Mouse (Mus musculus): ENCODE measurements around the gene Zfp971. TPM values are rescaled to one million over a fixed set of nuclear protein-coding genes. Genes with fewer than 3 reads are reported as not detected.
A peak's percentile ranks its signal among the peaks of the same experiment; 100 is the strongest.
"Not testable (repeated sequence)": the region's sequence is repeated elsewhere in the genome, so short reads cannot be mapped to it uniquely, and the experiment has no call there.

Gene Zfp971
- 9.2 and 11.8 TPM in 2 replicates for polyA plus RNA-seq (2014; fragmentation: Nextera tagmentation; extraction: Ambion mirVana)

GRCm38 (mm10) chr2:178023011-178023611, at the start of gene Zfp971:
TSS of gene Zfp971 (plus strand) at chr2:178023284.
- WGBS = 0% methylated on average over 13 of the region's 15 CpGs
- Histone ChIP-seq H3K4me2 (peak within 1 kb of the TSS; percentile 62), H3K9ac (ENCODE audit: low read depth, low read length) (peak within 1 kb of the TSS; percentile 66), H3K4me3 (ENCODE audit: low read depth, low read length) (peak within 1 kb of the TSS; percentile 67)
- peak; percentile 55 for DNase-seq (ENCODE audit: low spot score)
- H3K27me3 ChIP-seq (replicated peaks; ENCODE audit: control insufficient read depth, insufficient read depth, low read length); ATAC-seq (replicated peaks; ENCODE audit: low FRiP score); H3K9me3 ChIP-seq (ENCODE audit: control insufficient read depth, low read length); H3K4me1 ChIP-seq (replicated peaks; ENCODE audit: control insufficient read depth, insufficient read depth, low read length); H3K27ac ChIP-seq (ENCODE audit: low read depth, low read length); H3K36me3 ChIP-seq (ENCODE audit: control insufficient read depth, insufficient read depth, low read length): not testable (repeated sequence)

- H3K4me1 ChIP-seq (replicated peaks; ENCODE audit: control insufficient read depth, insufficient read depth, low read length); H3K27me3 ChIP-seq (replicated peaks; ENCODE audit: control insufficient read depth, insufficient read depth, low read length): not testable (repeated sequence)
- WGBS = 73% methylated on average over 6 of the region's 7 CpGs
Observed at GRCm38 (mm10) chr2:177974814-177975213, 48.3 kb upstream of the Zfp971 start.

DNA sequence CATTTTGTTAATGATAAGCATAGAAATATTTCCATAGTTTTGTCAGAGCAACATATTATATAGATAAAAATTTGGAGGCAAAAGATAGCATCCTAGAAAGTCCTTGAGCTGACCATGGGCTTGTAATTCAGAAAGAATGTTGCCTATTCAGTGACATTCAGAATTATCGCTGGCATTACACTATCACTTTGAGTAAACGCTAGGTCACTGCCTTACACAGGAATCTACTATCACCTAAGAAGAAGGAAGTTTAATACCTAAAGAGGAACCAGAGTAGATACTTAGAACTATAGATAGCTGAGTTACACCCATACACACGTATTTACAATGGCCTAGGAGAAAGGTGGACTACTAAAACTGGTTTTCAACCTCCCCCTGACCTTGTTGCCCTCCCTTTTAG, 3.6 kb upstream of the Zfp971 start:
- not testable (repeated sequence) for H3K4me3 ChIP-seq (ENCODE audit: low read depth, low read length); H3K27ac ChIP-seq (ENCODE audit: low read depth, low read length); H3K9ac ChIP-seq (ENCODE audit: low read depth, low read length); DNase-seq (ENCODE audit: low spot score); H3K36me3 ChIP-seq (ENCODE audit: control insufficient read depth, insufficient read depth, low read length); H3K4me1 ChIP-seq (replicated peaks; ENCODE audit: control insufficient read depth, insufficient read depth, low read length); H3K9me3 ChIP-seq (ENCODE audit: control insufficient read depth, low read length); H3K4me2 ChIP-seq; H3K27me3 ChIP-seq (replicated peaks; ENCODE audit: control insufficient read depth, insufficient read depth, low read length); ATAC-seq (replicated peaks; ENCODE audit: low FRiP score)
- WGBS = 68% methylated on average over 3 of the region's 3 CpGs

More at GRCm38 (mm10) chr2:177974814-177975213, 48.3 kb upstream of the Zfp971 start:
- DNase-seq (ENCODE audit: low spot score); H3K9ac ChIP-seq (ENCODE audit: low read depth, low read length); H3K36me3 ChIP-seq (ENCODE audit: control insufficient read depth, insufficient read depth, low read length); H3K4me2 ChIP-seq; H3K27ac ChIP-seq (ENCODE audit: low read depth, low read length); H3K4me3 ChIP-seq (ENCODE audit: low read depth, low read length); H3K9me3 ChIP-seq (ENCODE audit: control insufficient read depth, low read length); ATAC-seq (replicated peaks; ENCODE audit: low FRiP score): not testable (repeated sequence)

GRCm38 (mm10) chr2:178020773-178021172, 2.3 kb upstream of the Zfp971 start:
- not testable (repeated sequence) for H3K36me3 ChIP-seq (ENCODE audit: control insufficient read depth, insufficient read depth, low read length); DNase-seq (ENCODE audit: low spot score); H3K4me1 ChIP-seq (replicated peaks; ENCODE audit: control insufficient read depth, insufficient read depth, low read length); H3K27me3 ChIP-seq (replicated peaks; ENCODE audit: control insufficient read depth, insufficient read depth, low read length); H3K9ac ChIP-seq (ENCODE audit: low read depth, low read length); H3K27ac ChIP-seq (ENCODE audit: low read depth, low read length); H3K4me2 ChIP-seq; ATAC-seq (replicated peaks; ENCODE audit: low FRiP score); H3K9me3 ChIP-seq (ENCODE audit: control insufficient read depth, low read length); H3K4me3 ChIP-seq (ENCODE audit: low read depth, low read length)
- WGBS = 44% methylated on average over 8 of the region's 8 CpGs

DNA sequence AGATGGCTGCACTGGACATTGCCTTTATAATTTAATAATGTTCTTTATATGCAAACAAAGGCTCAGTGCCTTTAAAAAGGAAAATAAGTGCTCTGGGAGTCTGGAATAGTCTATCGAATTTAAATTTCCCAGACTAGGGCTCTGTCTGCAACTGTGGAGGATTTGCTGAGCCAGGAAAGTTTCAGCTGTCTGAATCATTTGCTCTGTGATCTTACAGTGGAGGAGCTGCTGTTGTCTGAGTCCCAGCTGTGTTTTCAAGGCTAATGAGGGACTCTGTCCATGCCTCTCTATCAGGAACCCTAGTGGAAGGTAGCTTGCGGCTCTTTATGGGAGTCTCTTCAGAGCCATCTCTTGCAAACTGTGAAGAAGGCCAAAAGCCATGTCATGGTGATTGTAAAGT, 777 bp downstream of the Zfp971 start:
- ATAC-seq (replicated peaks; ENCODE audit: low FRiP score); H3K27me3 ChIP-seq (replicated peaks; ENCODE audit: control insufficient read depth, insufficient read depth, low read length); H3K27ac ChIP-seq (ENCODE audit: low read depth, low read length); H3K9me3 ChIP-seq (ENCODE audit: control insufficient read depth, low read length); H3K36me3 ChIP-seq (ENCODE audit: control insufficient read depth, insufficient read depth, low read length); DNase-seq (ENCODE audit: low spot score); H3K4me1 ChIP-seq (replicated peaks; ENCODE audit: control insufficient read depth, insufficient read depth, low read length): not testable (repeated sequence)
- WGBS = 18% methylated on average over 2 of the region's 2 CpGs
- Histone ChIP-seq H3K4me3 (ENCODE audit: low read depth, low read length) (peak overlapping the region; percentile 67), H3K4me2 (peak overlapping the region; percentile 62), H3K9ac (ENCODE audit: low read depth, low read length) (peak overlapping the region; percentile 66)

DNA sequence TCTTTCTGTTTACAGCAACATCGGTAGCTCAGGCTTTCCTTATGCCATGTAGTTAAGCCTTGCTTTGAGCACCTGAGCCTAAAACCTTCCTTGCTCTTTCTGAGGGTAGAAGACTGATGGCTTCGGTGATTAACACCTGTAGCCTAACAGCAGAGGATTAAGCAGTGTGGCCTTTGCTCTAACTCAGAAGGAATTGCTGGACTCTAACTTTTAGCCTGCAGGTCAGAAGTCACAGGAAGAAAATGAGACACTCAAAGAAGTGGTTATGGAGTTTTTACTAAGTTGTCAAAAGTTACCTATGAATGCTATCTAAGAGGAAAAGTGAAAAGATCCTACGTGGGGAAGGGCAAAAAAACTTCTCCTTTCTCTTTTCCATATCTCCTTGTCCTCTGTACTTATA, 4.5 kb downstream of the Zfp971 start:
- H3K9me3 ChIP-seq (ENCODE audit: control insufficient read depth, low read length); H3K9ac ChIP-seq (ENCODE audit: low read depth, low read length); H3K4me3 ChIP-seq (ENCODE audit: low read depth, low read length); H3K36me3 ChIP-seq (ENCODE audit: control insufficient read depth, insufficient read depth, low read length); H3K4me2 ChIP-seq; H3K27me3 ChIP-seq (replicated peaks; ENCODE audit: control insufficient read depth, insufficient read depth, low read length); DNase-seq (ENCODE audit: low spot score); H3K27ac ChIP-seq (ENCODE audit: low read depth, low read length); H3K4me1 ChIP-seq (replicated peaks; ENCODE audit: control insufficient read depth, insufficient read depth, low read length); ATAC-seq (replicated peaks; ENCODE audit: low FRiP score): not testable (repeated sequence)
- WGBS = 86% methylated on average over 2 of the region's 3 CpGs

- ATAC-seq (replicated peaks; ENCODE audit: low FRiP score) (0 out of 2 replicates have a peak, but pooled peaks have one; percentile 39), DNase-seq (ENCODE audit: low spot score) (no peak)
- no peak overlapping the region for H3K4me3 ChIP-seq (ENCODE audit: low read depth, low read length)
- no peak overlapping the region for H3K4me2 ChIP-seq
- no peaks in the 10 kb centered on the region for H3K4me1 ChIP-seq (replicated peaks; ENCODE audit: control insufficient read depth, insufficient read depth, low read length)
- 0 out of 2 replicates have a peak, but pooled peaks cover 5% of the 10 kb centered on the region for H3K36me3 ChIP-seq (ENCODE audit: control insufficient read depth, insufficient read depth, low read length)
- 6% methylated on average over 1 of the region's 1 CpGs for WGBS
- no peak overlapping the region for H3K27ac ChIP-seq (ENCODE audit: low read depth, low read length)
- H3K9ac ChIP-seq (ENCODE audit: low read depth, low read length) = no peak overlapping the region
- H3K9me3 ChIP-seq (ENCODE audit: control insufficient read depth, low read length) = no peaks in the 10 kb centered on the region
- no peaks in the 10 kb centered on the region for H3K27me3 ChIP-seq (replicated peaks; ENCODE audit: control insufficient read depth, insufficient read depth, low read length)
Observed at GRCm38 (mm10) chr2:178058195-178058594, 35.1 kb downstream of the Zfp971 start.

DNA sequence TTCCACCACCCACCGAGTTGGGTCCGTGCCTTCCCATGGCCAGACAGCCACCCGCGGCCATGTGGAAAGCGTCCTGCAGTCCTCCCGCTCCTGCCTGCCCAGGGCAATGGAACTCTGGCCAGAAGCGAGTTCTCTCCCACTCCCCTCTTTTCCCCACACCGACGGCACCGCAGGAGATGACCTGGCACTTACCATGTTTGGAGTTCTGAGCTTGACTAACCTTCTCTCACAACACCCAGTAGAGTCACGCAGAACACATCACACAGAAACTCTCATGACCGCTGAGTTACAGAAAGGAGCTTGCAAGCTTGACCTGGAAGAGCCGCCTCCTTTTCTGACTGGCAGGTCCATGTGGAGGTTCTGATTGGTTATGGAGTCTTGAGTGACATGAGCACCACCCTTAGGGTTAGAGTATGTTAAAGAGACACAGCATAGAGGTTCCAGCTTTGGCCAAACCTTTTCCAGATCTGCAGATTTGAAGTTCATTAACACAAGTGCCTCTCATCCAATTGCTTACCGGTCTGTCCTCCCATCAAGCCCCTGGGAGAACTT, 55.2 kb downstream of the Zfp971 start, which contains the start of gene Zfp931:
Gene Zfp931 (minus strand): TSS at position 311 of the 552 bp plus-strand sequence.
- not testable (repeated sequence) for H3K27me3 ChIP-seq (replicated peaks; ENCODE audit: control insufficient read depth, insufficient read depth, low read length); H3K9ac ChIP-seq (ENCODE audit: low read depth, low read length); H3K4me1 ChIP-seq (replicated peaks; ENCODE audit: control insufficient read depth, insufficient read depth, low read length); H3K9me3 ChIP-seq (ENCODE audit: control insufficient read depth, low read length); DNase-seq (ENCODE audit: low spot score); H3K36me3 ChIP-seq (ENCODE audit: control insufficient read depth, insufficient read depth, low read length); H3K27ac ChIP-seq (ENCODE audit: low read depth, low read length); ATAC-seq (replicated peaks; ENCODE audit: low FRiP score)
- H3K4me2 ChIP-seq = peak within 1 kb of the TSS; percentile 51
- H3K4me3 ChIP-seq (ENCODE audit: low read depth, low read length) = peak within 1 kb of the TSS; percentile 43
- 0% methylated on average over 2 of the region's 14 CpGs for WGBS
